Mouse (Mus musculus) heart, postnatal 0 days (tissue): ENCODE results near the gene Cdh26. TPM values are rescaled to one million over a fixed set of nuclear protein-coding genes. Genes with fewer than 3 reads are reported as not detected.

Experiments
- ATAC-seq: fragments of 200-750 bp; cut with Nextera tagmentation; 2 replicates; pipeline ENCODE4 v1.8.0; 2017; ENCODE audit warnings: low read depth, moderate number of reproducible peaks, moderate library complexity; ENCODE audit not compliant: insufficient read depth
- DNase-seq: peaks from one replicate; pipeline ENCODE4 v3.0.0-alpha.2; 2016; ENCODE audit warnings: low spot score
- H3K27ac ChIP-seq: fragments of 300-500 bp; sonication (generic); 2 replicates; pipeline ENCODE4 v1.5.1; 2014; ENCODE audit warnings: low read depth, mild to moderate bottlenecking
- H3K27me3 ChIP-seq: fragments of 300-500 bp; sonication (generic); 2 replicates; pipeline ENCODE4 v1.6.1; 2014; ENCODE audit warnings: low read length, mixed read lengths; ENCODE audit not compliant: control insufficient read depth, insufficient read depth
- H3K36me3 ChIP-seq: fragments of 300-500 bp; sonication (generic); replicated peaks from 2 replicates; pipeline ENCODE4 v1.6.1; 2014; ENCODE audit warnings: low read length, mixed read lengths; ENCODE audit not compliant: control insufficient read depth, insufficient read depth
- H3K4me1 ChIP-seq: fragments of 300-500 bp; sonication (generic); 2 replicates; pipeline ENCODE4 v1.6.1; 2014; ENCODE audit warnings: antibody characterized with exemption; ENCODE audit not compliant: control insufficient read depth, insufficient read depth
- H3K4me2 ChIP-seq: fragments of 300-500 bp; sonication (generic); 2 replicates; pipeline ENCODE4 v1.6.1; 2014; ENCODE audit warnings: low read depth, mild to moderate bottlenecking, low read length, moderate library complexity
- H3K4me3 ChIP-seq: fragments of 300-500 bp; sonication (generic); 2 replicates; pipeline ENCODE4 v1.5.1; 2014; ENCODE audit warnings: low read depth, low read length
- H3K9ac ChIP-seq: fragments of 300-500 bp; sonication (generic); replicated peaks from 2 replicates; pipeline ENCODE4 v1.6.1; 2014; ENCODE audit warnings: low read depth, low read length, mixed read lengths
- H3K9me3 ChIP-seq: fragments of 300-500 bp; sonication (generic); replicated peaks from 2 replicates; pipeline ENCODE4 v1.6.1; 2016; ENCODE audit warnings: low read length; ENCODE audit not compliant: control insufficient read depth
- CTCF ChIP-seq: IDR thresholded peaks from 2 replicates; pipeline ENCODE4 v1.5.1; 2016; ENCODE audit warnings: antibody characterized with exemption, control low read depth, low read depth
- EP300 ChIP-seq: IDR thresholded peaks from 2 replicates; pipeline ENCODE4 v1.6.1; 2016; ENCODE audit warnings: antibody characterized with exemption, low read depth
- WGBS: fragments of 180-500 bp; shearing (Covaris S2); extraction: QIAGEN DNeasy Blood & Tissue Kit; methylation state at CpG from one replicate; pipeline ENCODE4 v1.1.7; 2014; 5-methylcytosine and 5-hydroxymethylcytosine counted together
- polyA plus RNA-seq: library from polyadenylated mRNA; unstranded; fragments of >200 nt; fragmentation: Nextera tagmentation; extraction: Ambion mirVana; gene quantifications from 2 replicates; pipeline ENCODE4 v1.2.1, GENCODE M21; 2015
- total RNA-seq: library from RNA; depleted of rRNA; stranded (reverse); fragments of >200 nt; gene quantifications from 2 replicates; pipeline ENCODE4 v1.2.3, GENCODE M21; 2014; ENCODE audit warnings: low replicate concordance

Cdh26 gene
- total and polyA plus RNA-seq, 2 experiments from 2014 or later, result 0.31 TPM

DNA sequence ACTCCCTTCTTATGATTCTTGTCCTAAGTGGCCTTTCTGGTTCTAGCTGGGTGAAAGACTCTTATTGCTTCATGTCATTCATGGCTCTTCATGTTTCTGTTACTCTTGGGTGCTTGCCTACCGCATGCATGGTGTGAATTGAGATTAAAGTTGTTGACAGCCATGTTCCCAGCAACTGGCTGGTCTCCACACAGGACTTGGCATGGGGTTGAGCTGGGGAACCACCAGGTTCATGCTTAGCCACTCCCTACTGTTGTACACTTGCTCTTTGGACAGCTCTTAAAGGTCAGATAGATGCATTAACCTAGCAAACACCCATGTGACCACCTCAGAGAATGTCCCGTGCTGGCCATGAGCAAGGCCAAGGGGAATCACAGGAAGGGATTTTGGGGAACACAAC lies 50.6 kb downstream of the Cdh26 start:
- H3K4me3 ChIP-seq, result no peak overlapping the region
- H3K4me2 ChIP-seq, result no peak overlapping the region
- no peak overlapping the region for H3K9ac ChIP-seq
- no peak for TF ChIP-seq CTCF
- no peak for TF ChIP-seq EP300
- DNase-seq (peak; percentile 77), ATAC-seq (peak; percentile 89)
- H3K36me3 ChIP-seq, result no peaks in the 10 kb centered on the region
- H3K27ac ChIP-seq, result peak overlapping the region; percentile 47; the same call in 1 of the 2 replicates
- H3K4me1 ChIP-seq, result peaks cover 6% of the 10 kb centered on the region; the same call in 1 of the 2 replicates
- WGBS, result 31% methylated on average over 2 of the region's 2 CpGs
- H3K9me3 ChIP-seq, result no peaks in the 10 kb centered on the region
- no peaks in the 10 kb centered on the region for H3K27me3 ChIP-seq

DNA sequence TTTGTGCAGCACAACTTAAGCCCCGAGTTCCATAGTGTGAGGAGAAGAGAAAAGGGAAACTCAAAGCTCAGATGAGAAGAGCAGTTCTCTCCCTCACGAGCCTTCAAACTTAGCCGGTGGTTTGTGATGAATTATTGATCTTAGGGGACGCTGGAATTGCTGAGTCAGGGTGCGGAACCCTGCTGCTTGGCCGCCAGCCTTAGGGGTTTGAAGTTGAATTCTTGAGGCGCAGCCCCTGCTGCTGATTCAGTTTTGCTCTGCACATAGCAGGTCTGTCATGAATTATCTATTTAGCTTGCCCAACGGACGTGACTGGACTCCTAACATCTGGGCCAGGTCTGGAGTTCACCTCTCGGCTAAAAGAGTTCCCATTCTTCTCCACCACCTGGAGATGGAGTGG lies 53.1 kb downstream of the Cdh26 start:
- Histone ChIP-seq H3K27ac (no peak overlapping the region), H3K4me2 (no peak overlapping the region), H3K27me3 (no peaks in the 10 kb centered on the region), H3K9me3 (0 out of 2 replicates have a peak, but pooled peaks cover 4% of the 10 kb centered on the region), H3K36me3 (no peaks in the 10 kb centered on the region), H3K9ac (no peak overlapping the region), H3K4me3 (no peak overlapping the region), H3K4me1 (peaks cover 6% of the 10 kb centered on the region; the same call in 1 of the 2 replicates)
- 56% methylated on average over 10 of the region's 10 CpGs for WGBS
- DNase-seq, result no peak
- no peak for TF ChIP-seq CTCF
- TF ChIP-seq EP300, result no peak
- no peak for ATAC-seq

GRCm38 (mm10) chr2:178488276-178488675 lies 57.9 kb downstream of the Cdh26 start:
- no peak for DNase-seq
- Histone ChIP-seq H3K9me3 (0 out of 2 replicates have a peak, but pooled peaks cover 4% of the 10 kb centered on the region), H3K27me3 (no peaks in the 10 kb centered on the region), H3K4me2 (no peak overlapping the region), H3K4me1 (peaks cover 4% of the 10 kb centered on the region; the same call in 1 of the 2 replicates), H3K36me3 (no peaks in the 10 kb centered on the region), H3K9ac (no peak overlapping the region), H3K4me3 (no peak overlapping the region), H3K27ac (no peak overlapping the region)
- 74% methylated on average over 4 of the region's 4 CpGs for WGBS
- ATAC-seq, result no peak
- TF ChIP-seq CTCF (no peak), EP300 (no peak)

DNA sequence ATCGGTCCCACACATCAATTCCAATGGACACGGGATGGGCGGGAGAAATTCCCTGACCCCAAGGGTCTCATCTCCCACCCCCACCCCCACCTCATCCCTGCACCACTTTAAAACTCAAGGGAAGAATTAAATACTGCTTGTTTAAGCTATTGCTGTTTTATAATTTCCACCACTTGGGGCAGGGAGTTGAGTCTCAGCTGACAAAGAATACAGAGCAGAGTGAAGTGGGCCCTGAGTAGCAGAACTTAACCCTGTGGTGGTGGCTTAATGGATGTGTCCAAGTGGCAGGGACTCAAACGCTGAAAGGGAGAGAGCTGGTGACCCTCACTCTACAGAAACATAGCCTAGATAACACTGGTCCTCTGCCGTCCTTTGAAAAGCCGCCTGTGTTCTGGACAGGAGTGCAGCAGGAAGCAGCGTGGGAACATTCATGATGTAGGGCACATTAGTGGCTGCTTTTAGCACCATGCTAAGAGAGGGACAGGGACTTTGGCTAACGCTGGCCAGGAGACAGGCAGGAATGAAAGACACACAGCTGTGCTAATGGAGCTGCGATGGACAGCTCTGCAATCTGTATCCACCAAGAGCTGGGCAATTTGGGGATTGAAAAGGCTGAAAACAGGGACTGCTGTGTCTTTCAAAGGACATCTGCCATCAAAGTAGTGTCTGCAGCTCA lies 60.1 kb downstream of the Cdh26 start:
- 47% methylated on average over 9 of the region's 9 CpGs for WGBS
- no peak for DNase-seq
- no peak overlapping the region for H3K4me3 ChIP-seq
- no peaks in the 10 kb centered on the region for H3K27me3 ChIP-seq
- no peak overlapping the region for H3K4me2 ChIP-seq
- H3K9me3 ChIP-seq, result 0 out of 2 replicates have a peak, but pooled peaks cover 4% of the 10 kb centered on the region
- no peak for ATAC-seq
- no peak overlapping the region for H3K9ac ChIP-seq
- H3K27ac ChIP-seq, result no peak overlapping the region
- no peaks in the 10 kb centered on the region for H3K36me3 ChIP-seq
- TF ChIP-seq EP300, result no peak
- TF ChIP-seq CTCF, result 0 out of 2 replicates have a peak, but pooled peaks have one; percentile 3
- peaks cover 20% of the 10 kb centered on the region for H3K4me1 ChIP-seq

DNA sequence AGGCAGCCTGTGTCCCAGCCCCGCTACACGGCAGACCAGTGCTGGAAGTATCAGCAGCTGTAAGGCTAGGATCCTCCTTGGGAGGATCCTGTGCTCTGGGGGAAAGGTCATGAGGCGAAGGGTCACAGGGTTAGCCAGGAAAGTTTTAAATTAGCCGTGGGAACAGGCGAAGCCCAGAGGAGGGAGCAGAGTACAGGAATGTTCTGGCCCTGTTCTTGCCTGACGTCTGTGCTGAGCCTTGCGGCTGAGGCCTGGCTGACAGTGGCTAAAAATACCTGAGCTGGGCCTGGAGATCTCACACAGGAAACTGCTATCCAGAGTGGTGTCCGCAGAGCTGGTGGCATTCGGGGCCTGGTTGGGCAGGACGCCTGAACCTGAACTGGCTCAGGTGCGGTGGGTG lies 63.7 kb downstream of the Cdh26 start:
- no peak overlapping the region for H3K4me3 ChIP-seq
- H3K9me3 ChIP-seq, result no peaks in the 10 kb centered on the region
- 0 out of 2 replicates have a peak overlapping the region, but pooled peaks have one; percentile 35 for H3K9ac ChIP-seq
- H3K4me2 ChIP-seq, result no peak overlapping the region
- TF ChIP-seq CTCF (no peak), EP300 (0 out of 2 replicates have a peak, but pooled peaks have one; percentile 55)
- H3K36me3 ChIP-seq, result no peaks in the 10 kb centered on the region
- DNase-seq (peak; percentile 85), ATAC-seq (peak; percentile 93)
- H3K4me1 ChIP-seq, result peaks cover 32% of the 10 kb centered on the region
- no peaks in the 10 kb centered on the region for H3K27me3 ChIP-seq
- peak overlapping the region; percentile 95 for H3K27ac ChIP-seq
- 17% methylated on average over 11 of the region's 11 CpGs for WGBS

- no peak overlapping the region for H3K9ac ChIP-seq
- 79% methylated on average over 2 of the region's 2 CpGs for WGBS
- H3K36me3 ChIP-seq, result no peaks in the 10 kb centered on the region
- DNase-seq, result no peak
- ATAC-seq, result no peak
- H3K4me3 ChIP-seq, result no peak overlapping the region
- H3K27ac ChIP-seq, result no peak overlapping the region
- H3K4me1 ChIP-seq, result peaks cover 32% of the 10 kb centered on the region
- TF ChIP-seq CTCF (no peak), EP300 (no peak)
- H3K27me3 ChIP-seq, result no peaks in the 10 kb centered on the region
- peaks cover 6% of the 10 kb centered on the region; the same call in 1 of the 2 replicates for H3K9me3 ChIP-seq
- H3K4me2 ChIP-seq, result no peak overlapping the region
Observed at GRCm38 (mm10) chr2:178495816-178496215, 65.5 kb downstream of the Cdh26 start.
